Mouse (Mus musculus): ENCODE measurements around the gene Krcc1. TPM values are rescaled to one million over a fixed set of nuclear protein-coding genes. Genes with fewer than 3 reads are reported as not detected.
"Not testable (repeated sequence)": the region's sequence is repeated elsewhere in the genome, so short reads cannot be mapped to it uniquely, and the experiment has no call there.

Krcc1 gene
- polyA plus RNA-seq, 1 experiment from 2014 or later, result 41.6 TPM

DNA sequence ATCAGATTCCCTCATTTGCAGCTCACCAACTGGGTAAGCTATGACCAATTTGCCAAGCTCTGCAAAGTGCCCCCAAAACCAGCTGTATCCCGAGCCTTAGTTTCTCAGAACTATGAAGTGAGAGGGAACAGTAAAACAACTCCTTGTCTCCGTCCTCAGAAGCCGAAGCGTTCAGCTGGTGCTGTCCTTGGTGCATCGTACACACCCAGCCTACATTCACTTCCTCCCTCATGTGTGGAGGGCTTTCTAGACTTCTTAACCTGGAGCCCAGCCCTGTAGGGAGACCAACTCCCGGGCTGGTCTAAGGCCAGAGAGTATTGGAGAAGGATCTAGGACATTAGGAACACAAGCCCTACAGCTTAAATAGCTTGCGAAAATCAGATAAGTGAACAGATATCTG, 59.0 kb downstream of the Krcc1 start:
- Histone ChIP-seq H3K27me3 (ENCODE audit: control insufficient read depth, insufficient read depth, low read length) (no peaks in the 10 kb centered on the region), H3K4me1 (ENCODE audit: control insufficient read depth, insufficient read depth, low read length) (no peaks in the 10 kb centered on the region), H3K4me2 (ENCODE audit: low read depth, severe bottlenecking) (no peak overlapping the region), H3K36me3 (ENCODE audit: control insufficient read depth, insufficient read depth, low read length) (no peaks in the 10 kb centered on the region), H3K9ac (ENCODE audit: low read length) (no peak overlapping the region), H3K9me3 (ENCODE audit: control insufficient read depth, low read length) (no peaks in the 10 kb centered on the region), H3K27ac (replicated peaks; ENCODE audit: low read depth, low read length) (no peak overlapping the region), H3K4me3 (ENCODE audit: low read depth, low read length) (no peak overlapping the region)
- DNase-seq (ENCODE audit: low spot score) (no peak), ATAC-seq (ENCODE audit: insufficient number of reproducible peaks, low FRiP score, low TSS enrichment, low read depth) (no peak)
- 89% methylated on average over 7 of the region's 7 CpGs for WGBS

DNA sequence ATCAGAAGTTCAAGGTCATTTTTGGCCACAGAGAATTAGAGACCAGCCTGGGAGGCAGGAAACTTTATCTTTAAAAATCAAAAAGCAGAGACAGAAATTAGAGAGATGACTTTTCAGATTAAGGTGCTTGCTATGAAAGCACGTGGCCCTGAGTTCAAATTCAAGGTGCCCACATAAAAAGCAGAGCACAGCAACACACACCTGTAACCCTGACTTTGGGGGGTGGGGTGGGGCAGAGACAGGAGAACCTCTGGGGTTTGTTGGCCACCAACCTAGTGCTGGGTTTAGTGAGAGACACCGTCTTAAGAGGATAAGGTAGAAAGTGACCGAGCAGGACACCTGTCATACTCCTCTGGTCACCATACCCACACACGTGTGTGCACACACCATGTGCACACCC, 60.0 kb downstream of the Krcc1 start:
- H3K9ac ChIP-seq (ENCODE audit: low read length), result not testable (repeated sequence)

DNA sequence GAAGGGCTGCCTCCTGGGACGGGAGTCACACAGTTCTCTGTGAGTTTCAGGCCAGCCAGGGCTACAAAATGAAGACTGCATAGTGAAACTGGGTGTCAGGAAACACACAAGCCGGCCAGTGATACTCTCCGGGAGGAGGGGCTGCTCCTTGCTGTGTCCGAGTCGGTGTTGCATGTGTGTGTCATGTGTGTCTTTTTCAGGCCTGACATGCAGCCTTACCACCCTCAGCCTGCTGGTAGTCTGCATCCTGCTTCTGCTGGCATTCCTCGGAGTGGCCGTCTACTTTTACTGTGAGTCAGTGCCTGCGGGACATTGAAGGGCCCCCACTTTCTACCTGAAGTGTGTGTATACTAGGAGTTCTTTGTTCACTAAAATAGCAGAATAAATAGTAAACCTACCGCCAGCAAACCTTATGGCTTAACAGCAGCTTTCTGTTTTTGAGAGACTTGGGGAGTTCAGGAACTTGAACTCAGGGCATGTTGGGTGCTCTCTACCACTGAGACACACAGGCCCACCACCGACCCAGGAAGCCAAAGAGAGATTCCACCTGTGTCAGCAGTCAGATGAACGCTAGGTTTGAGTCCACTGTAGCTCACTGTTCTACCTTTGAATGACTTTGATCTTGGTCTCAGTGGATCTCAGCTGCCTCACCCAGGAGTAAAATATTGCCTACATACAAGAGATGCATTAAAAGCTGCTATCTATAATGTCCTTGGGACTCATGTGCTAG, 60.9 kb downstream of the Krcc1 start:
- no peak for ATAC-seq (ENCODE audit: insufficient number of reproducible peaks, low FRiP score, low TSS enrichment, low read depth)
- Histone ChIP-seq H3K27me3 (ENCODE audit: control insufficient read depth, insufficient read depth, low read length) (no peaks in the 10 kb centered on the region), H3K4me1 (ENCODE audit: control insufficient read depth, insufficient read depth, low read length) (no peaks in the 10 kb centered on the region), H3K4me3 (ENCODE audit: low read depth, low read length) (no peak overlapping the region), H3K27ac (replicated peaks; ENCODE audit: low read depth, low read length) (no peak overlapping the region), H3K36me3 (ENCODE audit: control insufficient read depth, insufficient read depth, low read length) (no peaks in the 10 kb centered on the region), H3K4me2 (ENCODE audit: low read depth, severe bottlenecking) (no peak overlapping the region), H3K9ac (ENCODE audit: low read length) (no peak overlapping the region), H3K9me3 (ENCODE audit: control insufficient read depth, low read length) (no peaks in the 10 kb centered on the region)
- 84% methylated on average over 11 of the region's 11 CpGs for WGBS
- DNase-seq (ENCODE audit: low spot score), result no peak

More for the DNA sequence above, 60.0 kb downstream of the Krcc1 start:
- not testable (repeated sequence) for ATAC-seq (ENCODE audit: insufficient number of reproducible peaks, low FRiP score, low TSS enrichment, low read depth); H3K4me1 ChIP-seq (ENCODE audit: control insufficient read depth, insufficient read depth, low read length); H3K27ac ChIP-seq (replicated peaks; ENCODE audit: low read depth, low read length); H3K9me3 ChIP-seq (ENCODE audit: control insufficient read depth, low read length); H3K27me3 ChIP-seq (ENCODE audit: control insufficient read depth, insufficient read depth, low read length); DNase-seq (ENCODE audit: low spot score); H3K4me2 ChIP-seq (ENCODE audit: low read depth, severe bottlenecking); H3K4me3 ChIP-seq (ENCODE audit: low read depth, low read length); H3K36me3 ChIP-seq (ENCODE audit: control insufficient read depth, insufficient read depth, low read length)
- 90% methylated on average over 2 of the region's 4 CpGs for WGBS

DNA sequence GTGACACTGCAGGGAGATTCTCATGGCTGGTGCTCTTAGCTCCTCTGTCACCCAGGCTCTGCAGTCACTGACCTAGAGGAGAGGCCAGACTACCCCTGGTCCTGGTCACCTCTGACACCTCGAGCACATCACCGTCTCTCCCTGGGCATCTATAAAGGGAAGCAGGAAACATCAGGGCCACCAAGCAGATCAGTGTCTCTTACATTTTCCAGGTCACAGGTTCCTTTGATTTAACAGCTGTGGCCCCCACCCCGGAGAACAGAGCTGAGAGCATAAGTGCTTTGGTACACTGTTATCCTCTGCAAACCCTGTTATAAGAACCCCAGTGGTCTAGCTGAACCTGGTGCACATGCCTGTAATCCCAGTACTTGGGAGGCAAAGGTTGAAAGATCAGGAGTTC, 61.6 kb downstream of the Krcc1 start:
- H3K27ac ChIP-seq (replicated peaks; ENCODE audit: low read depth, low read length), result no peak overlapping the region
- H3K9ac ChIP-seq (ENCODE audit: low read length), result no peak overlapping the region
- 80% methylated on average over 3 of the region's 3 CpGs for WGBS

DNA sequence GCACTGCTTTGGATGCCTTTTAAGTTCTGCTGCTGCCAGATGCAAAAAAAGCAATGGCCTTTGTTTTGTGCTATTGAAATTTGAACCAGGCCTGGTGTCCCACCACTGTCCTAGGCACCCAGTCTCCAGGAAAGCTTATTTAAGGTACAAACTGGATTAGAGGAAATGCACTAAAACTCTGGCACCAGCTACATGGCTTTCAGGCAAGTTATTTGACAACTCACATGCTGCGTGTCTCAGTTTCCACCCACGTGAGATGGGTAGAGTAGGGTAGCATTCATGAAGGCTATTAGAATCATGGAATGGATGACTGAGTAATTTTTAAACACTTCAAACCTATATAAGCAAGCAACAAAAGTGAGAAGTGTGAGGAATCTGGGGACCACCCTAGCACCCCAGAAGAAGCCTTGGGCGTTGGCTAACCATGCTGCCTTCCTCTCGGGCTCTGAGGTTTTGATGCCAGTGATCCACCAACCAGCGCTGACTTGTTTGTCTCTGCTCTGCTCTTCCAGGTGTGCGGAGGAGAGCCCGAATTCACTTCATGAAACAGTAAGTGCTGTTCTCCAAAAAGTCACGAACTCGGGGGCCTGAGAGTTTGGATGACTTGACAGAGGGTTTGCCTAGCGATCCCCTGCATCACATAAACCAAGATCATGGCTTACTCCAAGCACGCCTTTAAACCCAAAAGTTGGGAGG, 62.2 kb downstream of the Krcc1 start:
- no peak overlapping the region for H3K4me2 ChIP-seq (ENCODE audit: low read depth, severe bottlenecking)
- H3K27me3 ChIP-seq (ENCODE audit: control insufficient read depth, insufficient read depth, low read length), result no peaks in the 10 kb centered on the region
- H3K9me3 ChIP-seq (ENCODE audit: control insufficient read depth, low read length), result no peaks in the 10 kb centered on the region
- DNase-seq (ENCODE audit: low spot score) (no peak), ATAC-seq (ENCODE audit: insufficient number of reproducible peaks, low FRiP score, low TSS enrichment, low read depth) (no peak)
- H3K4me3 ChIP-seq (ENCODE audit: low read depth, low read length), result no peak overlapping the region
- no peak overlapping the region for H3K27ac ChIP-seq (replicated peaks; ENCODE audit: low read depth, low read length)
- no peaks in the 10 kb centered on the region for H3K36me3 ChIP-seq (ENCODE audit: control insufficient read depth, insufficient read depth, low read length)
- WGBS, result 90% methylated on average over 11 of the region's 11 CpGs
- H3K4me1 ChIP-seq (ENCODE audit: control insufficient read depth, insufficient read depth, low read length), result no peaks in the 10 kb centered on the region
- H3K9ac ChIP-seq (ENCODE audit: low read length), result no peak overlapping the region

More for the DNA sequence above, 61.6 kb downstream of the Krcc1 start:
- Histone ChIP-seq H3K4me3 (ENCODE audit: low read depth, low read length) (no peak overlapping the region), H3K27me3 (ENCODE audit: control insufficient read depth, insufficient read depth, low read length) (no peaks in the 10 kb centered on the region), H3K36me3 (ENCODE audit: control insufficient read depth, insufficient read depth, low read length) (no peaks in the 10 kb centered on the region), H3K4me1 (ENCODE audit: control insufficient read depth, insufficient read depth, low read length) (no peaks in the 10 kb centered on the region), H3K9me3 (ENCODE audit: control insufficient read depth, low read length) (no peaks in the 10 kb centered on the region), H3K4me2 (ENCODE audit: low read depth, severe bottlenecking) (no peak overlapping the region)
- ATAC-seq (ENCODE audit: insufficient number of reproducible peaks, low FRiP score, low TSS enrichment, low read depth), result no peak
- DNase-seq (ENCODE audit: low spot score), result no peak

Small RNA genes lying within 50 kb of the gene (microRNA-seq; reads per million reads assigned to microRNA genes)
- gene Mir8112, result 25.6 reads per million, percentile 32 among the genes with 10 or more reads in this experiment

Other genes starting within 250 kb of the Krcc1 start
- gene Thnsl2, start 127.2 kb upstream of the Krcc1 start, polyA plus RNA-seq (2014; fragmentation: Nextera tagmentation; extraction: Ambion mirVana), result 5.3 TPM in 2 replicates
- gene Fabp1, start 71.8 kb upstream of the Krcc1 start, polyA plus RNA-seq (2014; fragmentation: Nextera tagmentation; extraction: Ambion mirVana), result 0.29 TPM in 1 of 2 replicates, not detected in the other
- gene Smyd1, start 50.6 kb downstream of the Krcc1 start, polyA plus RNA-seq (2014; fragmentation: Nextera tagmentation; extraction: Ambion mirVana), result 1.7 and 3.7 TPM in 2 replicates
- gene Cd8b1, start 51.1 kb downstream of the Krcc1 start, polyA plus RNA-seq (2014; fragmentation: Nextera tagmentation; extraction: Ambion mirVana), result 0.09 TPM in 1 of 2 replicates, not detected in the other
- not detected in 2 replicates for gene Cd8a, start 101.8 kb downstream of the Krcc1 start, polyA plus RNA-seq (2014; fragmentation: Nextera tagmentation; extraction: Ambion mirVana)
- gene Rmnd5a, start 169.0 kb downstream of the Krcc1 start, polyA plus RNA-seq (2014; fragmentation: Nextera tagmentation; extraction: Ambion mirVana), result 10.7 and 12.2 TPM in 2 replicates
- gene Rnf103, start 222.2 kb downstream of the Krcc1 start, polyA plus RNA-seq (2014; fragmentation: Nextera tagmentation; extraction: Ambion mirVana), result 13.7 and 14.4 TPM in 2 replicates

Data from limb, embryonic 11.5 days (tissue).